Mouse (Mus musculus) ES-E14 (cell line): Measurements from ENCODE around the gene Pfdn4. TPM values are rescaled to one million over a fixed set of nuclear protein-coding genes. Genes with fewer than 3 reads are reported as not detected.
A peak's percentile ranks its signal among the peaks of the same experiment; 100 is the strongest.
"Not testable (repeated sequence)": the region's sequence is repeated elsewhere in the genome, so short reads cannot be mapped to it uniquely, and the experiment has no call there.

Source experiments
- DNase-seq: peaks from one replicate; pipeline ENCODE4 v3.0.0-alpha.2; 2013; ENCODE audit warnings: low read depth, low spot score
- H3K27ac ChIP-seq: 2 replicates; pipeline ENCODE4 v1.5.1; 2012; ENCODE audit warnings: low read depth, mild to moderate bottlenecking, low read length, moderate library complexity, mixed read lengths; ENCODE audit not compliant: poor library complexity, insufficient read depth, severe bottlenecking
- H3K36me3 ChIP-seq: 2 replicates; pipeline ENCODE4 v1.6.1; 2012; ENCODE audit warnings: mild to moderate bottlenecking, low read length, moderate library complexity, mixed read lengths; ENCODE audit not compliant: control insufficient read depth, poor library complexity, insufficient read depth, severe bottlenecking
- H3K4me1 ChIP-seq, 2 experiments: fragments of 150-350 bp in 1 of 2; sonication (generic) in 1 of 2; 2 replicates each; pipeline ENCODE4 v1.6.1; 2012; ENCODE audit warnings: low read length in 2 of 2, mild to moderate bottlenecking in 1 of 2, mixed read lengths in 1 of 2; ENCODE audit not compliant: control insufficient read depth in 2 of 2, insufficient read depth in 2 of 2, poor library complexity in 1 of 2
- H3K4me3 ChIP-seq, 2 experiments: fragments of 150-350 bp in 1 of 2; sonication (generic) in 1 of 2; 2 replicates each; pipeline ENCODE4 v1.5.1; 2012; ENCODE audit warnings: low read length in 2 of 2, low read depth in 1 of 2, mild to moderate bottlenecking in 1 of 2, mixed read lengths in 1 of 2; ENCODE audit not compliant: insufficient read depth in 1 of 2, poor library complexity in 1 of 2, severe bottlenecking in 1 of 2
- H3K9ac ChIP-seq: 2 replicates; pipeline ENCODE4 v1.6.1; 2012; ENCODE audit warnings: low read depth, mild to moderate bottlenecking, low read length, mixed read lengths; ENCODE audit not compliant: poor library complexity, insufficient read depth, severe bottlenecking
- H3K9me3 ChIP-seq: fragments of 150-350 bp; sonication (generic); 2 replicates; pipeline ENCODE4 v1.6.1; 2012; ENCODE audit warnings: low read depth, mild to moderate bottlenecking, low read length; ENCODE audit not compliant: control insufficient read depth, insufficient read depth
- CHD2 ChIP-seq: IDR thresholded peaks from 2 replicates; pipeline ENCODE4 v1.6.1; 2014; ENCODE audit warnings: mild to moderate bottlenecking, low read depth, low read length, inconsistent platforms
- HCFC1 ChIP-seq: IDR thresholded peaks from 2 replicates; pipeline ENCODE4 v1.6.1; 2012; ENCODE audit warnings: low read length, inconsistent platforms, borderline replicate concordance; ENCODE audit not compliant: insufficient read depth
- MAFK ChIP-seq: IDR thresholded peaks from 2 replicates; pipeline ENCODE4 v1.6.1; 2014; ENCODE audit warnings: mild to moderate bottlenecking, low read depth, low read length, inconsistent platforms; ENCODE audit not compliant: insufficient read depth
- ZC3H11A ChIP-seq: IDR thresholded peaks from 2 replicates; pipeline ENCODE4 v1.6.1; 2012; ENCODE audit warnings: low read depth, mild to moderate bottlenecking, inconsistent platforms, low read length, borderline replicate concordance
- ZNF384 ChIP-seq: IDR thresholded peaks from 2 replicates; pipeline ENCODE4 v1.6.1; 2012; ENCODE audit warnings: low read depth, low read length, inconsistent platforms
- in situ Hi-C, 2 experiments: fragments of 600-800 bp; cut with MboI; formaldehyde crosslinking; loops; one replicate each; pipeline ENCODE4 v1.15.1; 2025; ENCODE audit warnings: low sequenced_read_pairs in 2 of 2, inconsistent platforms in 1 of 2; ENCODE audit not compliant: unreplicated experiment in 2 of 2
- total RNA-seq: library from RNA; depleted of rRNA; stranded (reverse); fragments of 300-350 nt; gene quantifications from 2 replicates; pipeline ENCODE4 v1.2.3, GENCODE M21; 2012; rRNA removed

Gene Pfdn4
- 52.6 and 72.6 TPM in 2 replicates for total RNA-seq

DNA sequence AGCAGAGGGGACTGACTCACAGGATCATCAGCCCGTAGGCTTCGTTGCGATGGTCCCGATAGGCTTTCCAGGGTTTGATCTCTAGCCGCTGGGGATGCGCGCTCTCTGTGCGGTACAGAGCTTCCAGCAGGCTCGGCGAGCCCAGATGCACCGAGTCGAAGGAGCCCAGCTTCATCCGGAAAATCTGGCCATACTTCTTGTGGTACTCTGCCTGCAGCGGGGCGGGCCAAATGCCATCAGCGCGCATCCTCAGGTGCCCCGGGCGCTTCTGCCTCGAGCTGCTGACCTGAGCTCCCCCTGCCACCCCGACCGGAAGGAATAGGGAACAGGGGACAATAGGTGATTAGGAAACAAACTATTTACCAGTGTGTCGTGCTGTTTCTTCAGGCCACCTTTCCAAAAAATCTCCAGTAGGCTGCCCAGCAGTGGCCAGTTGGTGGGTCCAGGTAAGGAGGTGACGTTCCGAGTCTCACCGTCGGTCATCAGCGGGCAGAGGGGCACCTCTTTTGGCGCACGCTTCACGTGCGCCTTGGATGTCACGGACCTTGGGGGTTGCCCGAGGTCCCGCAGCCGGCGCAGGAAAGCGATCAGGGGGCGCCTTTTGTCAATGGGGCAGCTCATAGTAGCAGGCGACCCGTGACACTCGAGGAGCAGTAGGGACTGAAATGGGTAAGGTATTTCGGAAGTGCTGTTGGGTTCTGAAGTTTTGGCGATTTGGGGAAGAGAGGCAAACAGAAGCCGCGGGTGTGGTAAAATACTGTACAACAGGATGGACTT, at the start of gene Pfdn4:
Pfdn4 (plus strand) TSS at position 275 of the 777 bp plus-strand sequence.
- Histone ChIP-seq H3K9ac (no peak within 1 kb of the TSS), H3K36me3 (no peaks in the 10 kb centered on the region), H3K9me3 (no peaks in the 10 kb centered on the region), H3K27ac (no peak within 1 kb of the TSS), H3K4me1 (peaks cover 0 to 14% of the 10 kb centered on the region in 2 experiments; a peak in 2 of 4 replicates), H3K4me3 (peak within 1 kb of the TSS; percentile 35 to 42)
- TF ChIP-seq HCFC1 (no peak), MAFK (no peak), CHD2 (no peak), ZC3H11A (no peak), ZNF384 (no peak)
- DNase-seq, result no peak
- in situ Hi-C loops, result no loop called here

DNA sequence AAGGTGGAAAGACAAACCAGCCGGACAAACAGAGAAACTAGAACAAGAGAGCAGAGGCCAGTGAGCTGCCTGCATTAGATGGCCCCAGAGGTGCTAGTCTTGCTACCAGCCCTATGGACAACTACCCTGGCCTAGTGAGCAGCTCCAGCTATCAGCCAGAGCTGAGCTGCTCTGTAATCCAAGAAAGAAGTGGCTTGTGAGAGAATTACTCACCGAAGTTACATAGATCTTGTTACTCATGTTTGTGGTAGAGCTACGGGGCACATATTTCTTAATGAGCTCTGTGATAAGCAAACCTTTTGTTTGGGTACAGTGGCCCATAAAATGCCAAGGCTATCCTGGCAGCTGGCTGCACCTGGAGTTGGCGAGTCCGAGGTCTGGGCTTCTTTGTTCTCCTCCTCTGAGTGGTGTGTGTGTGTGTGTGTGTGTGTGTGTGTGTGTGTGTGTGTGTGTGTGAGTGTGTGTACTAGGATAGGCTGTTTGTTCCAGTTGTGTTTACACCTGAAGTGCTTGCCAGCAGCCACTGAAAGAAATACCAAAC, 49.3 kb upstream of the Pfdn4 start:
- no peak for TF ChIP-seq MAFK
- no peak for TF ChIP-seq ZC3H11A
- no peak for TF ChIP-seq ZNF384
- no peak for TF ChIP-seq HCFC1
- TF ChIP-seq CHD2, result no peak
- H3K9ac ChIP-seq, result no peak overlapping the region
- H3K27ac ChIP-seq, result no peak overlapping the region
- no peak overlapping the region for H3K4me3 ChIP-seq
- in situ Hi-C loops, result loop anchor here in 1 of 2 experiments (10.0 kb wide), 1 partner anchor 148 kb away; no protein-coding TSS in a partner anchor
- DNase-seq, result no peak
- no peaks in the 10 kb centered on the region for H3K9me3 ChIP-seq
- H3K36me3 ChIP-seq, result no peaks in the 10 kb centered on the region
- no peaks in the 10 kb centered on the region for H3K4me1 ChIP-seq

DNA sequence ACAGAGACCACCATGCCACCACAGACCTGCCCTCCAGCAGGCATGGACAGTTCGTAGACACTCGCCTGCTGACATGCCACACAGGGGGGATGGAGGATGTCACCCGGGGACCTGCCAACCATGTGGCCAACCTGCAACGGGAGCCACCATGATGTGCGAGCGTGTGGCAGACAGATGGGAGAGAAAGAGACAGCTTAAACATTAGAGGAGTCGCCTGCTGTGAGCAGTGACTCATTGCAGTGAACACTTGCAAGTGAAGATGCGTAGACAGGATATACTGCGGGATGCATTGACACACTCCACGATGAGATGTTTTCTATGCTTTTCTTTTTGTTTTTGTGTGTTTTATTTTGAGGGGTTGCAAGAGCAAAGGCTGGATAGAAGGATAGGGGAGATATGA, 48.6 kb upstream of the Pfdn4 start:
- in situ Hi-C loops, result loop anchor here in 1 of 2 experiments (10.0 kb wide), 1 partner anchor 147 kb away; no protein-coding TSS in a partner anchor

GRCm38 (mm10) chr2:170450933-170451332, 45.3 kb upstream of the Pfdn4 start:
- no peak overlapping the region for H3K27ac ChIP-seq
- H3K9ac ChIP-seq, result no peak overlapping the region
- H3K9me3 ChIP-seq, result no peaks in the 10 kb centered on the region
- TF ChIP-seq HCFC1, result no peak
- peak; percentile 90 for TF ChIP-seq ZC3H11A
- in situ Hi-C loops, result loop anchor here (5.0 to 10.0 kb wide), 2 partner anchors 56 to 414 kb away; no protein-coding TSS in a partner anchor
- H3K36me3 ChIP-seq, result no peaks in the 10 kb centered on the region
- H3K4me1 ChIP-seq, result 0 out of 4 replicates have a peak, but pooled peaks cover 0 to 2% of the 10 kb centered on the region in 2 experiments
- DNase-seq, result peak; percentile 68
- H3K4me3 ChIP-seq, result no peak overlapping the region

More for the DNA sequence above, 48.6 kb upstream of the Pfdn4 start:
- no peaks in the 10 kb centered on the region for H3K4me1 ChIP-seq
- H3K9ac ChIP-seq, result no peak overlapping the region
- no peaks in the 10 kb centered on the region for H3K9me3 ChIP-seq
- no peak for TF ChIP-seq ZC3H11A
- no peak for TF ChIP-seq ZNF384
- TF ChIP-seq HCFC1, result no peak
- no peak for TF ChIP-seq MAFK
- no peak for TF ChIP-seq CHD2
- no peaks in the 10 kb centered on the region for H3K36me3 ChIP-seq
- H3K27ac ChIP-seq, result no peak overlapping the region
- DNase-seq, result no peak
- no peak overlapping the region for H3K4me3 ChIP-seq

DNA sequence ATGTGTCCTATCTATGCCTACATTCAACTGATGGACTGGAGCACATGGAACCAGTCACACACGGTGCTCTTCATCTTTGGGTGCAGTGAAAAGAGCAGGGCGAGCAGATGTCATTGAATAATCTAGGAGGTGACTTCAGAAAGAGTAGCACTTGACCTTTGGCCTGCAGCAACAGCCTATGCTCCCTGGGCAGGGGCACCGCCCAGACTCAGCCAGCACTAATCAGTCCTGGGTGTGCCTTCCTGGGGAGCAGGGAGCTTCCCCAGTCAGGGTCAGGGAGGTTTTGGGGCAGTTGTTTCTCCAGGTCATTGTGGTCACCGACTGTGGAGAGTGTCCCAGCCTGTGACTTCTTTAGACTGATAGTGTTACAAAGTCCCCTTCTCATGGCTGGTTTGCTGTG, 42.4 kb upstream of the Pfdn4 start:
- not testable (repeated sequence) for H3K9ac ChIP-seq, H3K36me3 ChIP-seq, H3K27ac ChIP-seq, DNase-seq, H3K4me3 ChIP-seq, H3K9me3 ChIP-seq, H3K4me1 ChIP-seq
- in situ Hi-C loops, result loop anchor here (5.0 to 10.0 kb wide), 2 partner anchors 53 to 411 kb away; no protein-coding TSS in a partner anchor
